Comparison of ENCODE assay signal across 12 mouse cellular contexts in the genomic region with DNA sequence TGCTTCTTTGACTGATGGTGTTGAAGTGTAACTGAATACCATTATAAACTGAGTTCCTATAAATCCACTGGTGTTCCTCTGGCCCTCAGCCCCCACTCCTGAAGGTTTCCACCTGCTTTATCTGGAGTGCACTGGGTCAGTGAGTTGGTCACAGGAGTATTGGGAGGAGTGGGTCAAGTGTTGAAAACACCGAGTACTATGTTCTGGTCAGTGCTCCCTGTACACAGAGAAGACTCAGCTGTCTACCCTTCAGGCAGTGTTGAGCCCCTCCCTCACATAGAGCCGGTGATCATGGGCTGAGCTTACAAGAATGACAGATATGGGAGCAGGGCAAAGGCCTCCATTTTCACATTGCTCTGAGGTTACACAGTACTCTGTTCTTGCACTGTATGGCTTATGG. TPM values are rescaled to one million over a fixed set of nuclear protein-coding genes. Genes with fewer than 3 reads are reported as not detected.
DNase-seq lines count a peak whose midpoint lies in the region; ATAC-seq lines count a peak whose summit lies in the region.
"Had no signal": no experiment of that assay in that cellular context is flagged by ENCODE, and none has a peak within 500 bp of the region (broad histone marks: within the 10 kb centered on the region; RNA-seq: fewer than 3 reads in every experiment).

No protein-coding gene starts in this region.

- 19% methylated on average over 2 of the region's 2 CpGs for WGBS in heart, embryonic 15.5 days
- 49% methylated on average over 2 of the region's 2 CpGs for WGBS in lung, embryonic 16.5 days
- 36% methylated on average over 2 of the region's 2 CpGs for whole genome bisulfite sequencing in intestine, embryonic 14.5 days
- 60% methylated on average over 2 of the region's 2 CpGs for WGBS in midbrain, embryonic 15.5 days

- intact Hi-C loops in heart, postnatal 10 days (cut with DNase I), result no loop called here

- H3K4me2 ChIP-seq in heart, embryonic 15.5 days, result peak overlapping the region; percentile 48
- H3K4me2 ChIP-seq in lung, embryonic 16.5 days (ENCODE audit: low read depth, low read length), result no peak overlapping the region
- no peak overlapping the region for H3K4me2 ChIP-seq in intestine, embryonic 14.5 days (ENCODE audit: low read length)
- H3K4me2 ChIP-seq in midbrain, embryonic 15.5 days, result no peak overlapping the region

- peaks cover 23% of the 10 kb centered on the region for H3K4me1 ChIP-seq in heart, embryonic 15.5 days (replicated peaks)
- H3K4me1 ChIP-seq in lung, embryonic 16.5 days (replicated peaks; ENCODE audit: control insufficient read depth, insufficient read depth, low read length), result peaks cover 11% of the 10 kb centered on the region
- peaks cover 10% of the 10 kb centered on the region for H3K4me1 ChIP-seq in intestine, embryonic 14.5 days (replicated peaks; ENCODE audit: control insufficient read depth, insufficient read depth, low read length)
- H3K4me1 ChIP-seq in midbrain, embryonic 15.5 days, result peaks cover 19% of the 10 kb centered on the region

- no peaks in the 10 kb centered on the region for H3K36me3 ChIP-seq in heart, embryonic 15.5 days
- H3K36me3 ChIP-seq in lung, embryonic 16.5 days (ENCODE audit: control insufficient read depth, insufficient read depth, low read length), result no peaks in the 10 kb centered on the region
- H3K36me3 ChIP-seq in intestine, embryonic 14.5 days (ENCODE audit: control insufficient read depth, insufficient read depth, low read length), result 0 out of 2 replicates have a peak, but pooled peaks cover 4% of the 10 kb centered on the region
- H3K36me3 ChIP-seq in midbrain, embryonic 15.5 days (replicated peaks), result no peaks in the 10 kb centered on the region

- no peak overlapping the region for H3K9ac ChIP-seq in heart, embryonic 15.5 days
- H3K9ac ChIP-seq in lung, embryonic 16.5 days (ENCODE audit: low read length), result no peak overlapping the region
- H3K9ac ChIP-seq in intestine, embryonic 14.5 days (ENCODE audit: low read length), result no peak overlapping the region
- no peak overlapping the region for H3K9ac ChIP-seq in midbrain, embryonic 15.5 days

- DNase-seq in heart, postnatal 10 days, result no peak
- DNase-seq in lung, adult 18-20 months, result no peak
- peak; percentile 51 for DNase-seq in intestine, embryonic 14.5 days (ENCODE audit: low spot score)
- no peak for DNase-seq in adrenal gland, adult (ENCODE audit: inconsistent age in 2 of 2, low spot score in 1 of 2)
- DNase-seq: kidney, adult 11 months; retina, postnatal 1 day had no signal

- no peaks in the 10 kb centered on the region for H3K9me3 ChIP-seq in heart, embryonic 15.5 days (replicated peaks)
- no peaks in the 10 kb centered on the region for H3K9me3 ChIP-seq in lung, embryonic 16.5 days (ENCODE audit: control insufficient read depth, low read length)
- no peaks in the 10 kb centered on the region for H3K9me3 ChIP-seq in intestine, embryonic 14.5 days (ENCODE audit: control insufficient read depth, low read length)
- no peaks in the 10 kb centered on the region for H3K9me3 ChIP-seq in midbrain, embryonic 15.5 days

- H3K4me3 ChIP-seq in heart, embryonic 15.5 days, result 0 out of 2 replicates have a peak overlapping the region, but pooled peaks have one; percentile 15
- no peak overlapping the region for H3K4me3 ChIP-seq in lung, embryonic 16.5 days (ENCODE audit: low read length)
- no peak overlapping the region for H3K4me3 ChIP-seq in intestine, embryonic 14.5 days (ENCODE audit: low read depth, low read length)
- H3K4me3 ChIP-seq in midbrain, embryonic 15.5 days, result no peak overlapping the region

- H3K27me3 ChIP-seq in heart, embryonic 15.5 days, result no peaks in the 10 kb centered on the region
- no peaks in the 10 kb centered on the region for H3K27me3 ChIP-seq in lung, embryonic 16.5 days (ENCODE audit: control insufficient read depth, insufficient read depth, low read depth, low read length)
- no peaks in the 10 kb centered on the region for H3K27me3 ChIP-seq in intestine, embryonic 14.5 days (replicated peaks; ENCODE audit: control insufficient read depth, insufficient read depth, low read length)
- no peaks in the 10 kb centered on the region for H3K27me3 ChIP-seq in midbrain, embryonic 15.5 days (replicated peaks)
- H3K27me3 ChIP-seq: CH12.LX, Patski had no signal

- peak; percentile 68 for ATAC-seq in heart, embryonic 15.5 days (replicated peaks; ENCODE audit: insufficient number of reproducible peaks, insufficient read depth, low FRiP score, low read depth)
- peak; percentile 15; the same call in 1 of the 2 replicates for ATAC-seq in lung, embryonic 16.5 days (ENCODE audit: low read depth)
- peak; percentile 62 for ATAC-seq in intestine, embryonic 14.5 days (replicated peaks; ENCODE audit: low FRiP score, low TSS enrichment, low read depth)
- peak; percentile 41; the same call in 1 of the 2 replicates for ATAC-seq in midbrain, embryonic 15.5 days (replicated peaks)
- no peak for ATAC-seq in monocyte, adult 5-6 weeks (replicated peaks; ENCODE audit: insufficient number of reproducible peaks, low FRiP score, low TSS enrichment, poor library complexity, severe bottlenecking)
- ATAC-seq: Patski had no signal

- H3K27ac ChIP-seq in heart, embryonic 15.5 days, result peak overlapping the region; percentile 83
- H3K27ac ChIP-seq in lung, embryonic 16.5 days (ENCODE audit: low read length), result no peak overlapping the region
- H3K27ac ChIP-seq in intestine, embryonic 14.5 days (ENCODE audit: low read depth), result no peak overlapping the region
- H3K27ac ChIP-seq in midbrain, embryonic 15.5 days, result no peak overlapping the region

RNA-seq across cellular contexts. Expression of a gene that starts 28.6 kb away (rescaled TPM):
- 15.7 and 19.5 TPM in 2 replicates for polyA plus RNA-seq in heart, embryonic 15.5 days (2015; fragmentation: Nextera tagmentation; extraction: Ambion mirVana)
- 10 to 100 TPM; 37.3 to 38.1 TPM for total RNA-seq in heart, postnatal 10 days (2021)
- polyA plus RNA-seq in lung, embryonic 16.5 days (2015; fragmentation: Nextera tagmentation; extraction: Ambion mirVana), result 32.5 and 32.9 TPM in 2 replicates
- 18.4 and 18.8 TPM in 2 replicates for polyA plus RNA-seq in intestine, embryonic 14.5 days (2014; fragmentation: Nextera tagmentation; extraction: Ambion mirVana)
- 105 and 109 TPM in 2 replicates for polyA plus RNA-seq in midbrain, embryonic 15.5 days (2015; fragmentation: Nextera tagmentation; extraction: Ambion mirVana)
- 11.8 to 16.7 TPM (median 14.8 TPM) in 3 replicates for total RNA-seq in monocyte, adult 5-6 weeks (2017)
